Mouse (Mus musculus): ENCODE data around the gene C1qb.

The C1qb gene

DNA sequence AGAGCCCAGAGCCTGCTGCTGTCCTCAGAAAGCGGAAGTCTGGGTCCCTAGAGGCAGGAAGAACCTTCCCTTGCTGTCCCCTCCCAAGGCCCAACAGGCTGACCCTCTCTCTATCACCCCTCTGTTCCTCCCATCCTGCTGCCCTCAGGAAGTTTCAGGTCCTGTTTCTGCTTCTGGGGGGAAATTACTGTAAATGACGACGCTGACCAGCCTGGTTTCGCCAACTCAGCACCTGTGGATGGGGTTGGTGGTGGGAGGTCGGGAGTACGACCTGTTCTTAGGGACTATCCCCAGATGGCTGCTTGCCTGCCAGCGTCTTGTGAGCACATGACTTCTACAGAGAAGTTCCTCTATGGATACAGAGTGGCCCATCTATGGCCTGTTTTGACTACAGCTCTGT, at the start of gene C1qb:
C1qb (minus strand) TSS at position 87 of the 400 bp plus-strand sequence.
- no peak for DNase-seq (ENCODE audit: extremely low spot score)

DNA sequence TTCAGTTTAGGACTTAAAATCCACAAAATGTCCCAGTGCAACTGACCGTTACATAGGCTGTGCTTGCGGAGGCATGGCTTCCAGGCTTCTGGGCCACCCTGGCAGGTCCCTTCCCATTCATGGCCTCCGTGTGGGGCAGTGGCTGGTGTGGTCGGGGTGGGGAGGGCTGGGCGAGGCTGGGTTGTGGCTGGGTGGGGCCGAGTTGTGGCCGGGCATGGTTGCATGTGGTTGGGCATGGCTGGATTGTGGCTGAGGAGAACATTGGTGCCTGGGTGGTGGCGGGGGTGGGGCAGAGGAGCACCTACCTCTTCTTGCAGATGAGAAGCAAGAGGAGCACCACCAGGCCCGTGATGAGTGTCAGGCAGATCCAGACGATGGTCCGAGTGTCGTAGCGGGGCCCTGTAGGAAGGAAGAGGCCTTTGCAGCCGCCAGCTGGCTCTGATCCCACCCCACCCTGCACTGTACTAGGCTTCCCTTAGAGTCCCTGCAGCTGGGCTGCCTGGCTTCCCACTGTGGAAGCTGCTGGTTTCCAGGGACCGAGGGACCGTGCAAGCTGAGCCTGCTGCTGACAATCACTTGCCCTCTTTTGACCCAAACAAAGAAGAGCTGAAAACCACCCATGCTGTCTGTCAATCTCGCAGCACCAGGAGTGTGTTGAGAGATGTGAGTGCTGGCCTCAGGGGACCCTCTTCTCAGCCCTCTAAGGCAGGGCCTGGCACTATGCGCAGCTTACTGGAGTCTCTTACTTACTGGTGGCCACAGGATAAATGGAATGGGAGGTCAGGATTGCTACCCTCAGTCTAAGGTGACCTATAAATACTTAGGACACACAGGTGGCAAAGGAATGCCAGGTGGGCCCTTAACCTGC, 49.0 kb upstream of the C1qb start:
- no peak for DNase-seq (ENCODE audit: extremely low spot score)

DNA sequence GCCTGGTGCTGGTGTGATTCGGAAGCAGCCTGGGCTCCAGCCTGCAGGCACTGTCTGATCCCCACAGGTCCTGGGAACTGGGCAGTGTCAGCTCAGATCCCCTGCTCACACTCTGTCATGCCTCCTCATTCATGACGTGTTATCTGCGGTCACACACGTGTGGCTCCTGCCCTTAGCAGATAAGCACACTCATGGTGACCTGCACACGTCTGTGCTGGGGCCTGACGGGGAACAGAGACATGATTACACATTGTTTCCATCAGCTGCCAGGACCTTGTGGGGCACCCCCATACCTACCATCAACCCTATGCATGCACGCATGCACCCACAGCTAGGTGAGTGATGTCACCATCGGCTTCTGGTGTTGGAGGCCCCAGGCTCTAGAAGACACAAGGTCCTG, 44.5 kb upstream of the C1qb start:
- no peak for DNase-seq (ENCODE audit: extremely low spot score)

DNA sequence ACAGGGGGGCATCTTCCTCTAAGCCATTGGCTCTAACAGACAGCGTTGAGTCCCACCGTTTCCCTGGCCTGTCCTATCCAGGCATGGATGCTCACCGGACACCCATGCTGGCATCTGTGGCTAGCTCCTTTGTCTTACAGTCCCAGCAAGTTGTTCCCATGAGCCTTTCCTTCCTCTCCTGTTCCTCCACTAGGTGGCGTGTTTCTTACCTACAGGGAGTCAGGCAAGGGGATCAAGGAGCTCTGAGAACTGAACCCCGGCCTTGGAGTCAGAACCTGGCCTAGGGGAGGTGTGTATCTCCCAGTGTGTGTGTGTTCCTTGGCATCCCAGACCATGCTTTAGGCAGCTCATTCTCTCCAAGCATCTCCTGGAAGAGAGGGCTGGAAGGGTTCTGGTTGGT, 42.9 kb upstream of the C1qb start:
- peak; percentile 52 for DNase-seq (ENCODE audit: extremely low spot score)

DNA sequence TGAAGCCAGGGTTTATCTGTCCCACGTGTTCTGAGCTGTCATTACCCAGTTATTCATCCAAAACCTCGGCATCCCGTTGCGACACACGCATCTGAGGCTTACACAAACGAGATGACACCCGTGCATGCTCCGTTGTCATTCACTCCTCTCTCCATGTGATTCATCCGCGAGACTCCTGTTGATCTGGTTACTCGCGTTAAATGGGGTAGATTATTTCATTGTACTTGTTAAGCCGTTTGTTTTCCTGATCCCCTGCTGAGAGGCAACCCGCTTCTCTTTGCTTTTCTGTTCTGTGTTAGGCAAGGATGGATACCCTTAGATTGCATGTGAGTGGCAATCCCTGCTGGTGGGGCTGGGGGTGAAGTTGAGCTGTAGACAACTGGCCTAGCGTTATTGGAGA, 39.8 kb upstream of the C1qb start:
- no peak for DNase-seq (ENCODE audit: extremely low spot score)

DNA sequence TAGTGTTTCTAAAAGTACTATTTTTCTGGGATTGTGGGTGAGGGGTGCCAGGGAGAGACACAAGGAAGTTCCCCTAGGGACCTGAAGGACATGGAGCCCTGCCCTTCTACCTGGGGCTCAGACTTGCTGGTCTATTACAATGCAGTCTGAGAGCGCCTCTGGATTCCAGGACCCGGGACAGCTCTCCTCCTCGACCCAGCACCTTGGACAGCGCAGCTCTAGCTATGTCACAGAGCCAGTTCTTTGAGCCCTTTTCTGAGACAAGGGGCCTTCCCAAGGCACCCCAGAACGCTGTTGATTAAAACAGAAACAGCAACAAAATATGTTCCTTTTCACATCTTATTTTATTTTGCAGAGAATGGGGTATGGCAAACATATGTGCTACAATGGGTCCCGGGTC, 38.5 kb upstream of the C1qb start:
- DNase-seq (ENCODE audit: extremely low spot score) = peak; percentile 82

DNA sequence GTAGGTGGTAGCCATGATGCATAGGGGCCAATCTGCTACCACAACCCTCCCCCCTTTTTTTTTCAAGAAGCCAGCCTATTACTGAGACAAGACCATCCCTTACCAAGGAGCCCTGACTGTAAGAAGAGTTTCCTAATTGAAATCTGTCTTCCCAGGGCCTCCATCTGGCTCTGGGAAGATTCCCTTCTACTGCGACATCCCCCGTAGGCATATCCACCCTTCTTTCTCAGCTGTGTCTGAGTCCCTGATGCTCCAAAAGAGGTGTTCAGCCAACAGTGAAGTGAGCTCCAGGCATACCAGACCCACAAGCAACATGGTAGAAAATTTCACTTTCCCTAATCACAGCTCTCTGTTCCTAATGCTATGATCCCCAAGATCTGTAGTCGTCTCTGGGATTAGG, 33.5 kb upstream of the C1qb start:
- DNase-seq (ENCODE audit: extremely low spot score) = no peak

DNA sequence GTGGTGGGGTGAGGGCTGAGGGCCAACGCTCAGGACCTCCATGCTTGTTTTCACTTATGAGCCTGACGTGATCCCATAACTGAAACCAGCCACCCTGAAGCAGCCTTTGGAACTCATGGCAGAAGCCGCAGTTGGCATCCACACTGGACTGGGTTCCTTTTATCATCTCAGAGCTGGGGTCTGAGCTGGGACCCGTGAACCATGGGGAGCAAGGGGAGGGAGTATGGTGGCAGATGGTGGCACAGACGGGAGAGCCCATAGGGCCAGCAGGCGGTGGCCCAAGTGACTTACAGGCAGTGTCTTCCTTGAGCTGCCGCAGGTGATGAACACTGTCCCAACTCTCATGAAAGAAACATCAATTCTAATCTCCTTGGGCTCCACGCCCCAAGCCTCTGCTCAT, 32.8 kb upstream of the C1qb start:
- DNase-seq (ENCODE audit: extremely low spot score) = no peak

DNA sequence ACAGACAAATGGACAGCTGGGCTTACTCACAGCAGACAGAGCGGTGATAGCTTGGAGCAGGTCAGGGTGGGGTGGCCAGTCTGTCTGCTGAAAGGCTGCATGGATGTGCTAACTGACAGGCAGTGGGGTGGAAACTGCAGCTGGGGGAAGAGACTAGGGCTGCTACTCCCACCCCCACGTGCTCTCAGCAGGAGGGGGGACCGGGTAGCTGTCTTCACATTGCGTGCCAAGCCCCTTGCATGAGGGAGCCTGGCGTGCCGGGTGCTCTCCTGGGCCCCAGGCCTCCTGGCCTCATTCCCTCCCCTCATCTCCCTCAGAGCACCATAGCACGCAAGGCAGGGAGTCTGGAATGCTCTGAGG, 31.2 kb upstream of the C1qb start:
- no peak for DNase-seq (ENCODE audit: extremely low spot score)

DNA sequence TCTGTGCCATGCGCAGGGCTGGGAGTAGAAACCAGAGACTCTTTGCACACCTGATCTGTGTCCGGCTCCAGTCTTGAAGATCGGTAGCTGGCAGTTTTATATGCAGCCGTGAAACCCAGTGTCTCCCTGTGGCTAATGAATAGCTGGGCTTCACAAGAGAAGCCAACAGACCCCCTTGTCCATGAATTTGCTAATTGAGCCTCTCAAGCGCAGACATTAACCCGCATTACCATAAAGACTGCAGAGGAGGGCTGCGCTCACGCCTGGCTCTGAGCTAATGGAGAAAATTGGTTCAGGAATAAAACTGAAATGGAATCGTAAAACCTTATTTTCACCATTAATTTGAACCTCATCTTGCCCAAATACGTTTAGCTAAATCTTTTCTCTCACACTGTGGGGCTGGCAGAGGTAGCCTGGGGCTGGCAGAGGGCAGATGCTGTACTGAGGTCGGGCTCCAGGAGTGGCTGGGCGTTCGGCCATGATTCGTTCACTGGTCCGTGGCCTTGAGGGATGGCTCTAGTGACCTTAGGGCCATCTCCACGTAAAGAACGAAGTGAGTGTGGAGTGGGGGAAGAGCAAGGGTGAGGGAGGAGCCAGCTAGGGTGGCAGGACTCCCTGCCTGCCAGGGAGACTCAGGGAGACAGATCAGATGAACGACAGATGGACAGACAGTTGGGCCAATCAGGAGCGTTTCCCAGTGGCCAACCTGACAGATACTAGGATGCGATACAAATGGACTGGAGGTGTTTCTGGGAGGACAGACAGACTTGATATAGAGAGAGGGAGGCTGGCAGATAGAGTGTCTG, 30.6 kb upstream of the C1qb start:
- DNase-seq (ENCODE audit: extremely low spot score) = no peak

DNA sequence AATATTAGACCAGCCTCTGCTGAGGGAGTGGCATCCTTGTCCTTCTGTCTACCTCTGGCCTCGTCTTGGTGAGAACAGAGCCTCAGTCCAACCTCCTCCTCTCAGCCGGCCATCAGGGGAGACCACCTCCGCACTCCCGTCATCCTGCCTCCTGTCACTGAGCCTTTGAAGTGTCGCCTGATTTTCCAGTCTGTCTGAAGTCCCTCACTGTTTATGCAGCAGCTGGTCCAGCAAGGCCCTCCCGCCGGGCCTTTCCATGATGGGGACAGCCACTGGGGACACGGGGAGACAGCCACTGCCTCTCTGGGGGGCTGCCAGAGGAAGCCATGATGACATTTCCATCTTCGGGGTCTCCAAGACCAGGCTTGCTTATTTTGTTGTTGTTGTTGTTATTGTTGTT, 26.9 kb upstream of the C1qb start:
- DNase-seq (ENCODE audit: extremely low spot score) = no peak

DNA sequence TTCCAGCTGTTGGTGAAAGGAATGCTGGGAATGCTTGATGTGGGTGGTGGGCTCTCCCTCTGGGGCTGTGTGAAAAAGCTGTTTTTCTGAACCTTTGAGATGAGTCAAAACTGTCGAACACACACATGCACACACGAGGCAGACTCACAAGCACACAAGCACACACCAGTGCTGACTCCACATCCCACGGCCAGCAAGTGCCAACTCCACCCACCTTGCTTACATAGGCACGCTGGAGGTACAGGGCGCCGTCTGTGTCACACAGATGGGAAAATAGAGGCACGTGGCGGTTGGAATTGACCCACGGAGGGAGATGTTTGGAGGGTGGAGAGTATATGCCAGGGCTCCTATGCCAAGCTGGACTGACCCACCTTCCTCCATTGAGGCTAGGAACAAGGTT, 25.8 kb upstream of the C1qb start:
- DNase-seq (ENCODE audit: extremely low spot score) = no peak

DNA sequence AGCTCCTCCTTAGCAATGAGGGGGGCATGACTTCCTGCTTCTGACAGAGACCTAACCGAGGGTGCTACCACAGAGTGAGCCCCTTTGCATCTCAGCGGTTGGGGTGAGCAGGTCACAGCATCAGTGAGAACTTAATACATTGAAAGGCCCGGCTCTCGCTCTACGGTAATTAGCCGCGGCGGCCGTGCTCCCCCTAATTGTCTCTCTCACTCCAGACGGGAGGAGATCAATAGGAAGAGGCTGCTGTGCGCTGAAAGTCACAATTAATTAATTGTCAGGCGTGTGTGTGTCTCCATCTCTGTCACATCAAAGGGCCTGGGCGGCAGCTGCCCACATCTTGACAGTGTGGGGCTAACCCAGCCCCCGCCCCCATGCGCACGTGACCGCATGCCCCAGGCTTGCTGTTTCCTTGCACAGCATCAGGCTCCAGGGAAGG, 25.2 kb upstream of the C1qb start:
- peak; percentile 29 for DNase-seq (ENCODE audit: extremely low spot score)

DNA sequence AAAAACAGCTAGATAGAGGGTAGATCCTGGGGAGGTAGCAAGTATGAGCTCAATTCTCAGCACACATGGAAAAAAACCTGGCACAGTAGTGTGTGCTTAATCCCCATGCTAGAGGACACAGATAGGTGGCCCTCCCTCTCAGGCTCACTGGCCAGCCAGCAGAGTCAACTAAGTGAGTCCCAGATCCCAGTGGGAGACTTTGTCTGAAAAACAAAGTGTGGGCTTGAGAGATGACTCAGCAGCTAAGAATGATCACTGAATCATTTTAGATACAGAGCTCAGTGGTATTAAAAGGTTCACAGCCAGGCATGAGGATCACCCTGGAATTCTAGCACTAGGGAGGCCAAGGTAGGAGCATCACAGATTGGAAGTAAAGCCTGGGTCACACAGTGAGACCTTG, 21.8 kb upstream of the C1qb start:
- DNase-seq (ENCODE audit: extremely low spot score) = no peak

DNA sequence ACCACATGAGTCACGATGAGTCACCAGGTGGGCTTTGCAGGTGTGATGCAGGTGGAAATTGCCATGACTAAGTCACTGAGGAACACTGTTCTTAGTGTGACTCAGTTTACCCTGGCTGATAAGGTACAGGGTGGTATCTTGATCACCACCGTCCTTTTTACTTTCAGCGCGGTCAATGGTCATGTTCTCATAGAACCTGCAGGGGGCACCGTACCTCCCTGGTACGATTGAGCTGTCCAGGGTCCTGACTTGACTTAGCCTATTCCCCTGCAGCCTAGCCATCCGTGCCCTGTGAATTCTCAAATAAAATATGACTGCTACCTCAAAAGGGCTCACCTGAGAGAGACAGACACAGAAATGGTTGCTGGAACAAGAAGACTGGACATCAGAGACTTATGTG, 21.0 kb upstream of the C1qb start:
- peak; percentile 64 for DNase-seq (ENCODE audit: extremely low spot score)

DNA sequence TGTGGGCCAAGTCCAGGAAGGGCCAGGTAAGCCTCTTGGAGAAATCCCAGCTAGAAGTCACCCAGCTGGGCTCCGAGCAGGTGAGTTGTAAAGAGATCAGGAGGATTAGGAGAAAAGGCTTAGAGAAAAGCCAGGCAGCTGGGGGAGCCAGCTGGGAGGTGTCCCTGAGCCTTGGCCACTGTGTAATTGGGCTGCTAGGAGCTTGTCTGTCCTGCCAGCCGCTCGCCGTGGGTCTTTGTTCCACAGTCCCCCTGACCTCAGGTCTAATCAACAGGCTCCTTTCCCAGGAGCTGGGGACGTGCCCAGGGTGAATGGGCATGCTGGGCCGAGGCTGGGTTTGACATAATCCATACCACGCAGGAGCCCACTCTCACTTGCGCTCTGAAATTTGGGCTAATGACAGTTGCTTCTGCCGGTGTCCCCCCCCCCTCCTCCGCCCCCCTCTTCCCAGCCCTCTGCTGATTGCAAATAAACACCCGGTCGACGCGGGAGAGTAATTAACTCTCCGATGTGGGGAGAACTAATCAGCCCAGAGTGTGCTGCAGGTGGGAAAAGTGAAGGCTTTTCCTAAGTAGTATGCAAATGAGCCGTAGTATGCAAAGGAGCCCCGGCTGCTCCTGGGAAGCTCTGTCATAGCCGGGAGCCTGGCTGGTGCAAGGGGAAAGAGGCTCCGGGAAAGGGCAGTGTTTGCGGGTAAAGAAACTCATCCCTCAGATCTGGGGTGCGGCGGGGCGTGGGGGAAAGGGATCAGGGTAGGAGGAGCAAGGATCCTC, 19.0 kb upstream of the C1qb start:
- no peak for DNase-seq (ENCODE audit: extremely low spot score)

DNA sequence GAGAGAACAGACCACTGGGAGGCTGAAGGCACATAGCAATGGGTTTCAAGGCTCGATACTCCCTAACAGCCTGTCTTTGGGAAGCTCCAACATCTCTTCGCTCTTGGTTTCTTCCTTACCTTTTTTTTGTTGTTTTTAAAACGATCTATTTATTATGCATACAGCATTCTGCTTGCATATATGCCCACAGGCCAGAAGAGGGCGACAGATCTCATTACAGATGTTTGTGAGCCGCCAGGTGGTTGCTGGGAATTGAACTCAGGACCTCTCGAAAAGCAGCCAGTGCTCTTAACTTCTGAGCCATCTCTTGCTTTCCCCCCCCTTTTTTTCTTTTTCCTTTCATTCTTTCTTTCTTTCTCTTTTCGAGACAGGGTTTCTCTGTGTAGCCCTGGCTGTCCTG, 13.2 kb upstream of the C1qb start:
- no peak for DNase-seq (ENCODE audit: extremely low spot score)

DNA sequence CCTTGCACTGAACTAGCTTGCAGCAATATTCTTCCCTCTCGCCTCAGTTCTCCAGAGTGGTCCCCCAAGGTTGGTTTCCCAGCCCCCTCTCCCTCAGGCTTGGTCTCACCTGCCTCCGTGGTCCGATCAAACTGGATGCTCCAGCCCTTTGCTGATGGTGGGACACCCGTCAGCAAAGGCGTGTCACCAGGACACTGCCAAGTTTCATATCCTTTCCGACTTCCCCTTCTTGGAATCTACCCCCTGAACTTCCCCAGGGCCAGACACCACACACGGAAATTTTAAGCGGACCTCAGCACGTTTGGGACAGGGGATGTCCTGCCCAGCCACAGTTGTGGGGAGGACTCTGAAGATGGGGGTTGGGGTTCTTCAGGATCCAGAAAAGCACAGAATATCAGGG, 12.7 kb upstream of the C1qb start, which contains the start of gene C1qa:
C1qa (minus strand) TSS at position 167 of the 400 bp plus-strand sequence.
- no peak for DNase-seq (ENCODE audit: extremely low spot score)

DNA sequence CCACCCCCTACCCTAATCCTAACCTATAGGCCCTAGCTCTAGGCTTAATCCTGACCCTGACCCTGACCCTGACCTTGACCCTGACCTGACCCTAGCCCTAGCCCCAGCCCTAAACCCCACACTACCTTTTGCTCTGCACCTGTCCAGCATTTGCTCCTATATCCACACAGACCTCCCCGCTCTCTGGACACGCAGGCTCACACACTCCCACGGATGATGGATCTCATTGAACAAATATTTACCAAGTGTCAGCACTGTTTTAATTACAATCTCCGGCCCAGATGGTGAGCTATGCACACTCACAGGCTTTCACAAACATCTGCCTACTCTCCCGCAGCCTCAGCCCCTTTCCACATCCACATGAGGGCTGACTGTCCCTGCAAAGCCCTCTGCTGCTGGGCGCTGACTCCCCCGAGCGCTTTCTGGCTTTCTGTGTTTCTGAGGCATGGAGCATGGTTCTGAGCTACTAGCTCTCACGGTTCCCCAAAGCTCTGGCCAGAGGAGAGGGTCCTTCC, 12.2 kb upstream of the C1qb start:
- DNase-seq (ENCODE audit: extremely low spot score) = no peak

DNA sequence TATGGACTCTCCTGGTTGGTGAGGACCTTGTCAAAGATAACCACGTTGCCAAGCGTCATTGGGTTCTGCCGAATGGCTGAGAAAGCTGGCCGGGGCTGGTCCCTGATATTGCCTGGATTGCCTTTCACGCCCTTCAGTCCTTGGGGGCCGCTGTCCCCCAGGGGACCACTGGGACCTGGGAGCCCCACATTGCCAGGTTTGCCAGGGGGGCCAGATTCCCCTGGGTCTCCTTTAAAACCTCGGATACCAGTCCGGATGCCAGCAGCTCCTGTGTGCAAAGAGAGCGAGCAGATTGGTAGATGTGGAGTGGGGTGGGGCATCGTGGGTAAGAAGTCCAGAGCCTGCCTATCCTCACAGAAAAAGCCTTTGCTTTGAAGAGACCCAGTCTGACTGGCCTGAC, 10.5 kb upstream of the C1qb start:
- no peak for DNase-seq (ENCODE audit: extremely low spot score)

DNA sequence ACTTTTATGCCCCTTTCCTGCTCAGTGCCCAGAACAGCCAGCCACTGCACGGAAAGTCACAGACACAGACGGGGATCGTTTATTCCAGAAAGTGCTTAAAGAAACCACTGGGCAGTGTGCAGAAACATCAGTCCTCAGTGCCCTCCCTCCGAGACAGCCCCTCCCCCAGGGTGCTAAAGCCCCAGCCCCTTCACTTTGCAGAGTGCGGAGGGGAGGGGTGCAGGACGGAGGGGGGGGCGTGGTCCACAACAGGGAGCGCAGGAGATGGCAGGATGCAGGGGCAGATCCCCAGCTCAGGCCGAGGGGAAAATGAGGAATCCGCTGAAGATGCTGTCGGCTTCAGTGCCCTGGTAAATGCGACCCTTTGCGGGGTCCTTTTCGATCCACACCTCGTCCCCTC, 9.9 kb upstream of the C1qb start:
- no peak for DNase-seq (ENCODE audit: extremely low spot score)

DNA sequence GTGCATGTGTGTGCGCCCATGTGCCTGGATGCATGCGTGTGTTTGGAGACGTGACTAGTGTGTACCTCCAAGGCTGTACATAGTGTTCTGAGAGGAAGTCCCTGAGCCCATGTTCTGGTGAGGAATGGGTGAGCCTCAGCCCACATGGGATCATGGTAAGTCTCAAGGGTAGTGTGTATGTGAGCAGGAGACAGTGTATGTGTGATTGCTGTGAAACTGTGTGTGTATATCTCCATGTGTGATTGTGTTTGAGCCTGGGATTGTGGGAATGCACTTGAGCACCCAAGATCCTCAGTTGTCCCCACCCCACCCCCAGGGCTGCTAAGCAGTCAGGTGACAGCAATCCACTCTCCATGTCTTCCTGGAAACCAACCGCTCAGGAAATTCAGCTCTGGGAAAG, 8.8 kb upstream of the C1qb start:
- no peak for DNase-seq (ENCODE audit: extremely low spot score)
